Mouse (Mus musculus) ES-Bruce4 (cell line): ENCODE measurements around the gene Coq8b. TPM values are rescaled to one million over a fixed set of nuclear protein-coding genes. Genes with fewer than 3 reads are reported as not detected.

ENCODE experiments used
- H3K27ac ChIP-seq: 2 replicates; pipeline ENCODE4 v1.5.1; 2012; ENCODE audit warnings: low read length, inconsistent platforms; ENCODE audit not compliant: insufficient read depth
- H3K27me3 ChIP-seq: 2 replicates; pipeline ENCODE4 v1.6.1; 2012; ENCODE audit warnings: mild to moderate bottlenecking, low read length, inconsistent platforms; ENCODE audit not compliant: control insufficient read depth, poor library complexity, insufficient read depth, severe bottlenecking
- H3K36me3 ChIP-seq: 2 replicates; pipeline ENCODE4 v1.6.1; 2012; ENCODE audit warnings: inconsistent platforms, mild to moderate bottlenecking, low read length, moderate library complexity; ENCODE audit not compliant: control insufficient read depth, poor library complexity, insufficient read depth, severe bottlenecking
- H3K4me1 ChIP-seq: one replicate; pipeline ENCODE4 v1.8.1; 2011; ENCODE audit warnings: low read length; ENCODE audit not compliant: control insufficient read depth, insufficient read depth
- H3K4me3 ChIP-seq: 2 replicates; pipeline ENCODE4 v1.5.1; 2011; ENCODE audit warnings: low read depth, mild to moderate bottlenecking, low read length
- H3K9ac ChIP-seq: 2 replicates; pipeline ENCODE4 v1.6.1; 2012; ENCODE audit warnings: low read depth, mild to moderate bottlenecking, inconsistent platforms; ENCODE audit not compliant: poor library complexity, severe bottlenecking
- H3K9me3 ChIP-seq: replicated peaks from 2 replicates; pipeline ENCODE4 v1.6.1; 2012; ENCODE audit warnings: mild to moderate bottlenecking, low read length, inconsistent platforms; ENCODE audit not compliant: control insufficient read depth, poor library complexity, insufficient read depth, severe bottlenecking
- CTCF ChIP-seq: IDR thresholded peaks from one replicate; pipeline ENCODE4 v1.8.1; 2011; ENCODE audit warnings: low read depth, low read length
- EP300 ChIP-seq: IDR thresholded peaks from 2 replicates; pipeline ENCODE4 v1.6.1; 2011; ENCODE audit warnings: low read depth, low read length; ENCODE audit not compliant: insufficient read depth
- POLR2A ChIP-seq: IDR thresholded peaks from one replicate; pipeline ENCODE4 v1.8.1; 2011; ENCODE audit warnings: low read length; ENCODE audit not compliant: insufficient read depth
- polyA plus RNA-seq: library from polyadenylated mRNA; stranded (reverse); fragments of >200 nt; gene quantifications from 2 replicates; pipeline ENCODE4 v1.2.4, GENCODE M21; 2011; ENCODE audit warnings: low read depth; ENCODE audit not compliant: missing spikeins, insufficient read depth, insufficient read length

Gene Coq8b
- polyA plus RNA-seq, 1 experiment, result 10.9 TPM

GRCm38 (mm10) chr7:27231693-27232331 is 1.0 kb upstream of the Coq8b start:
- TF ChIP-seq POLR2A (no peak), EP300 (no peak), CTCF (no peak)
- Histone ChIP-seq H3K36me3 (no peaks in the 10 kb centered on the region), H3K9ac (no peak overlapping the region), H3K27ac (no peak overlapping the region), H3K27me3 (no peaks in the 10 kb centered on the region), H3K4me1 (peaks cover 2% of the 10 kb centered on the region), H3K9me3 (no peaks in the 10 kb centered on the region), H3K4me3 (no peak overlapping the region)

- Histone ChIP-seq H3K4me1 (peaks cover 2% of the 10 kb centered on the region), H3K27me3 (no peaks in the 10 kb centered on the region), H3K36me3 (no peaks in the 10 kb centered on the region), H3K27ac (no peak overlapping the region), H3K4me3 (peak overlapping the region; percentile 51), H3K9ac (peak overlapping the region; percentile 32; the same call in 1 of the 2 replicates), H3K9me3 (no peaks in the 10 kb centered on the region)
- TF ChIP-seq EP300 (no peak), POLR2A (no peak), CTCF (no peak)
Observed at GRCm38 (mm10) chr7:27233300-27233699, 477 bp downstream of the Coq8b start.

GRCm38 (mm10) chr7:27235726-27236125 is 2.9 kb downstream of the Coq8b start:
- H3K27ac ChIP-seq, result no peak overlapping the region
- no peak overlapping the region for H3K4me3 ChIP-seq
- peaks cover 2% of the 10 kb centered on the region for H3K4me1 ChIP-seq
- H3K36me3 ChIP-seq, result no peaks in the 10 kb centered on the region
- no peaks in the 10 kb centered on the region for H3K9me3 ChIP-seq
- no peak overlapping the region for H3K9ac ChIP-seq
- TF ChIP-seq POLR2A, result no peak
- no peak for TF ChIP-seq CTCF
- no peak for TF ChIP-seq EP300
- no peaks in the 10 kb centered on the region for H3K27me3 ChIP-seq

GRCm38 (mm10) chr7:27237527-27237926 is 4.7 kb downstream of the Coq8b start:
- no peak overlapping the region for H3K9ac ChIP-seq
- TF ChIP-seq CTCF (peak; percentile 39), EP300 (no peak), POLR2A (no peak)
- H3K4me3 ChIP-seq, result no peak overlapping the region

GRCm38 (mm10) chr7:27238568-27238967 is 5.7 kb downstream of the Coq8b start:
- Histone ChIP-seq H3K36me3 (no peaks in the 10 kb centered on the region), H3K27ac (no peak overlapping the region), H3K4me3 (no peak overlapping the region), H3K27me3 (no peaks in the 10 kb centered on the region), H3K4me1 (peaks cover 8% of the 10 kb centered on the region), H3K9me3 (no peaks in the 10 kb centered on the region), H3K9ac (no peak overlapping the region)
- TF ChIP-seq POLR2A, result no peak
- no peak for TF ChIP-seq EP300
- TF ChIP-seq CTCF, result no peak

More at GRCm38 (mm10) chr7:27237527-27237926, 4.7 kb downstream of the Coq8b start:
- H3K27ac ChIP-seq, result no peak overlapping the region
- H3K27me3 ChIP-seq, result no peaks in the 10 kb centered on the region
- no peaks in the 10 kb centered on the region for H3K9me3 ChIP-seq
- no peaks in the 10 kb centered on the region for H3K36me3 ChIP-seq
- peaks cover 4% of the 10 kb centered on the region for H3K4me1 ChIP-seq

- Histone ChIP-seq H3K36me3 (no peaks in the 10 kb centered on the region), H3K9ac (no peak overlapping the region), H3K27me3 (no peaks in the 10 kb centered on the region), H3K27ac (peak overlapping the region; percentile 42; the same call in 1 of the 2 replicates), H3K4me1 (peaks cover 6% of the 10 kb centered on the region), H3K4me3 (no peak overlapping the region), H3K9me3 (no peaks in the 10 kb centered on the region)
- TF ChIP-seq CTCF (no peak), EP300 (no peak), POLR2A (no peak)
Observed at GRCm38 (mm10) chr7:27243211-27243610, 10.4 kb downstream of the Coq8b start.
